Mouse (Mus musculus): Measurements from ENCODE around the gene Sh2b2.

GRCm38 (mm10) chr5:136237607-136238006 is 8.7 kb downstream of the Sh2b2 start:
- TF ChIP-seq POLR2AphosphoS5 (IDR thresholded peaks at IDR 0.05; ENCODE audit: insufficient replicate concordance, low read depth, low read length) (no peak), CTCF (IDR thresholded peaks at IDR 0.05; ENCODE audit: low read depth, low read length) (no peak)
